Mouse (Mus musculus): ENCODE data around the gene Skap2.

Gene Skap2

DNA sequence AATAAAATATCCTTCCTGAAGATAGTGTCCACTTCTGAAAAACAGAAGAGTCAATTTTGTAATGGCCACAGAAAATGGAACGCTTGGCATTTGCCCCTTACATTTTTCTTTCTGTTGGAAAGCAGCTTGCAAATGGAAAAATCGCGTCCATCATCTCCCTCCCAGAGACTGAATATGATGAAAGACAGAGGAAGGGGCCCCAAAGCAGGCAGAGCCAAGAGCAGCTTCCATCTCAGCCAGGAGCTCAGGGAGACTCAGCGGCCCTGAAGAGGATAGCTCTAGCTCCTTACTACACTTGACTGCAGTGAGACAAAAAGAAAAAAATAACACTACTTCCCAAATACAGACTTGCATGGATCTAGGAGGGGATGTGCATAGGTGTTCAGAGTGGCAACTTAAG lies 122.5 kb downstream of the Skap2 start:
- DNase-seq (ENCODE audit: low spot score) = no peak

DNA sequence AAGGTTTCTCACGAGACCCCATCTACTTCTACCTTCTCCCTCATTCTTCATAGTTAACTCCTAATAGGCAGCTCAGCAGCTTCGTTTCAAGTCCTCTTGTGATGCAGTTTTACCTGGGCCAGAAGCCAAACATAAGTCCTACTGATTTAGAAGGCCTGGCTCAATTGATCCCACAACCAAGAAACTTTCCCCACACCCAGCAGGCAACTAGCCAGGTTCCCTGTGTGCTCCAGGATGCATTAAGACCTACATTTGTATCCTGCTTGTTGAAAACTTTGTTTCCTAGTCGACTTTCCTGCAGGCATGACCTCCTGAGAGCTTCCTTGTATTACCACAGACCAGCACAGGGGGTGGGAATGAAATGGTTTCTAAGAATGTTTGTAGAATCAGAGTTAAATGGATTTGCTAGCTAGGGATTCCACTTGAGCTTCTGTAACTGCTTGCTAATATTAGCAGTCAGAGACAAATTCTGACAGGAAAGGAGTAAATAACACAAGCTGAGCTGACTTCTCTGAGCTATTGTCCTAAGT lies 125.4 kb downstream of the Skap2 start:
- DNase-seq (ENCODE audit: low spot score) = no peak

DNA sequence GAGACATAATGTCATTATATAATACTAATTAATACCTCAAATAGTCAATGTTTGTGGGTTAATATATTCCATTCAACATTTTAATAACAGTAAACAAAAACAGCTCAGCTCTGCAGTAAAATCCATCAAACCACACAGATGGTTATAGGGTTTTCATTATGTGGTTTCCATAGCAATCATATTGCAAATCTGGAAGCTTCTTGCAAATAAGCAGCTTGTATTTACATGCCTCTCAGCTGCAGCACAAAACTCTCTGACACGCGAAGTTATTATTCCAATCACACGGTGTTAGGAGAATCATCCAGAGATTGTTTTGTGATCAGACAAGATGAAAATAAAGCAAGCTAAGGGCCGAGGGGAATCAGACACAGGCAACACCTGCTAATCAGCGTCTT lies 129.5 kb downstream of the Skap2 start:
- no peak for DNase-seq (ENCODE audit: low spot score)

DNA sequence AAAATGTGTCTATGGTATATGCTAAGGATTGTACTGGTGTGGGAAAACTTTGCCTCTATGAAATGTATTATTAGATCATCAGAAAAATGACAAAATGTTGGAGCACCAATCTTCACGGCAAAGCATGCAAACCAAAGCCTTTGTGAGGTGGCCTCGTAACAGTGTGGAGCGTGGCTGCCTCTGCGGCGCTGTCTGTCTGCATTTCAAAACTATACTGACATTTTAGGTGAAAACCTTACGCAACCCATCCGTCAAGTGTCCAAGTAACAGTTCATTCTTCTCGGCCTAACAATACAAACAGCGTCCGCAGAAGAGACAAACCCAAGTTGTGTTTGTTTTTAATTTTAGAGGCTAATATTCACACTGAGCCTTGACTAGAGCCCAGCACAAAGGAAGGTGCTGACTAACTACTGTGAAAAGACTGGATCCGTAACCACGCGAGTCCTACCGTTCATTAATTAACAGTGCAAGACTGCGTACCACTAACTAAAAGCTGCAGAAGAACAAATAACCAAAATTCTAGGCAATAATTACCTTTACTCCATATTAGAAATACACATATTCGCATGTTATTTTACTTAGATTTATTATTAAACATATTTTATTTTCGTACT lies 130.0 kb downstream of the Skap2 start:
- DNase-seq (ENCODE audit: low spot score) = no peak

DNA sequence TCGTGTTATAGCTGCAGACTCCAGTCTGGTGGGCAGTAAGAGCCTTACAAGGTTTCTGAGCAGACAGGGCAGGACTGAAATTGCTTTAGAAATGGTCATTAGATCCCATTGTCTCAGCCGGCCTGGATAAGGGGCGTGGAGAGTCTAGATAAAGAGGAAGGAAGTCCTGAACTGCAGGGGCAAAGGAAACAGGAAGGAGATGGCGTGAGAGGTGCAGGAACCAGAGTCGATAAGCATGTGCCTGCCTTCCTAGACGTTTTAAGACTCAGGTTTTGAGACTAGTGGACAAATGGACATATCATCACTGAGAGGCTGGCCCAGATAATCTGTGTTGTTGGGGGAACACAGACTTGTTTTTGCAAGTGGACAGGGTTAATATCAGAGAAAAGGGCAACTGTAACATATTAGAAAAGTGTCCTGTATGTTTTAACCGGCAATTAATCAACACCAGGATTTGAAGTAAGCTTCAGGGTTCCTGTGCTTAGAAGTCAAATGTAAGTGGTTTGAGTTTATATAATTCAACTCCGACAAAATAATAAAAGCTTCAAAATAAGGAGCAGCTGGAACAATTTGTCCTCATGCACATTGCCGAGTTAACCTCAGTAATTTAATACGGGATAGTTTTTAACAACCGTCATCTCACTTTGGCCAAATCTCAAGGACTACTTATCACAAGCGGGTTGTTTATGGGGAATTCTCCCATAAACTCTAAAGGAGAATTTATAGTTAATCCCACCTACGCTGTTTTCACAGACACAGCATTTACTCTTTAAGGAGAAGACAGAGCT lies 131.0 kb downstream of the Skap2 start:
- no peak for DNase-seq (ENCODE audit: low spot score)

DNA sequence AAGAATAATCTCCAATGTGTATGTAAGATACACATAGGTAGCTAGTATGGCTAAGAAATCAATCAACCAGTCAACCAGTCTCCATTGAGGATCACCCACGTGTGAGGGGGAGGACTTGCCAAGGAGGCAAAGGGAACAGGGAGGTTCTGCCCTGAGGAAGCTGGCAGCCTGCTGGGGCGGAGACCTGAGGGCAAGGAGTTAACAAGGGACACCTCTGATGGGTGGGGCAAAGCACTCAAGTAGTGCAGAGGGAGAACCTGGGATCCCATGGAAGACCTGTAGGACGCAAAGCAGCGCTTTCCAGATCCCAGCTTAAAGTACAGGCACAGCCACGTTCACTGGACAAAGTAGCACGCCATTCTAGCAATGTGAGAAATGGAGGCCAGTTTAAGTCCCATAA lies 131.6 kb downstream of the Skap2 start:
- DNase-seq (ENCODE audit: low spot score) = no peak

DNA sequence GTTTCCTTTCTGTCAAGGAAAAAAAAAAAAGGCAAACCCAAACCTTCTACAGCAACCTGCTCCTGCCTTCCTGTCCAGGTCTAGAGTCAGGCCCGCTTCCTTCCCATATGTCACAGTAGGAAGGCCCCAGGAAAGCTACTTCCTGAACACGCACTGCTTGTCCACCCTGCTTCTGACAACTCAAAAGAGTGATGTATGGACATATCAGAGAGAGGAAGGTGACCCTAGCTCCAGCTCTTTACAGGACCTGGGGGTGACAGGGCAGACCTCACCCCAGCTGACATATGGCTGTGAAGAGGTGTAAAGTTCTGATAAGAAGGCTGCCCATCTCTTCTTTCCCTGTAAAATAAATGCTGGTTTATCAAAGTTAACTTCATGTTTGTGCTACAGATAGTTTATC lies 133.8 kb downstream of the Skap2 start:
- DNase-seq (ENCODE audit: low spot score) = no peak

DNA sequence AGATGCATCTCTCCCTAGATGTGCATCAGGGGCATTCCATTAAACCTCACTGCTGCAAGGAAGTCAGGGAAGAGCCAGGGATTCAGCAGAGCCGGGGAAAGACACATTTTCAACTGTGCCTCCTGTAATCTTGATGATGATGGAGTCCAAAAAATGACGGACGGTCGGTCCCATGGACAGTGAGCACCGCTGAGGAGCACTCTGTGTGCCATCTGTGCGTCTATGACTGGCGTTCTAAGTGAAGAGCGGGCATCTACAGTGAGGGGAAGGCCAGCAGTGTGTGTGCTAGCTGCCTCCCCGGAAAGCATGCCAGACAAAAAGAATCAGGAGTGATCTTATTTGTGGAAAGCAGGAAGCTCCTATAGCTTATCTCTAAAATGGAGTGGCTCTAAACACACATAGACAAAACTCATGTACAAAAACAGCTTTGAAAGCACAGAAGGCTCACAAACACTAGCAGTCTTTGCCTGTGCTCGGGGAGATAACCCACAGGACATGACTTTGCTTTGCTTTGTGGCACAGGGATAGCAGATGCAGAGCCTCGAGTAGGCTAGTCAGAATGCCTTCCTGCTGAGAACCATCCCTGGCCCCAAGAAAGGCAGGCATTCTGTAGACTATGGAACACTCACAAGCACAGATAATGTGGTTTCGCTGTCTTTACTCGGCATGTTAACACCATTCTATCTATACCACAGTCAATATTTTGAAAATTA lies 135.4 kb downstream of the Skap2 start:
- no peak for DNase-seq (ENCODE audit: low spot score)

DNA sequence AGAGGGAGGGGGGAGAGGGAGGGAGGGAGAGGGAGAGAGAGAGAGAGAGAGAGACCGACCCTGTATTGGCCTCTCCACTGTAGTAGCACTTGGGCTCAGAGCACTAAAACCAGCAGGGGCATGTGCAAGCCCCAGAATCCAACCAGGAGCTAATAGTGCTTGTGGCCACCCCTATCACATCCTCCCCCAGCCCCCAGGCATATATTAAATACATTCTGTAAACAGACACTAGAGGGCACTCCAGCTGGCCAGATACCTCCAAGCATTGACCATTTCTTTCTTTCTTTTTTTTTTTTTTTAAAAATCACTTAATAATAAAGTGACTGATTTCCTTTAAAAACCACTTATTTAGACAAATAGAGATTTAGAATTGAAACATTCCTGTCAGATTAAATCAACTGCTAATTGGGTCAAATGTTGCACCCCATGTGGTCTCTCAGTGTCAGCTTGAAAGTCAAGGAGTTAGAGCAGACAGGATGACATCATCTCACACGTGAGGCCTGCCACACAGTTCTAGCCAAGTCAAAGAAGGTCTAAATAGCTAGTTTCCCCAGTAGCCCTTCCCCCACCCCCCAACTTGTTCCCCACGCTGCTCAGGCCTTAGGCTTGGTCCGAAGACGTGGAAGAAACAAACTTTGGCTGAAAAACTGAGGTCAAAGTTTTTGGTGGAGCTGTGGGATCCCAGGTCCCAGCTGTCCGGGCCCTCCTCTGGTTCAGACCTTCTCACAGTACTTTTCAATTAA lies 136.3 kb downstream of the Skap2 start:
- no peak for DNase-seq (ENCODE audit: low spot score)

DNA sequence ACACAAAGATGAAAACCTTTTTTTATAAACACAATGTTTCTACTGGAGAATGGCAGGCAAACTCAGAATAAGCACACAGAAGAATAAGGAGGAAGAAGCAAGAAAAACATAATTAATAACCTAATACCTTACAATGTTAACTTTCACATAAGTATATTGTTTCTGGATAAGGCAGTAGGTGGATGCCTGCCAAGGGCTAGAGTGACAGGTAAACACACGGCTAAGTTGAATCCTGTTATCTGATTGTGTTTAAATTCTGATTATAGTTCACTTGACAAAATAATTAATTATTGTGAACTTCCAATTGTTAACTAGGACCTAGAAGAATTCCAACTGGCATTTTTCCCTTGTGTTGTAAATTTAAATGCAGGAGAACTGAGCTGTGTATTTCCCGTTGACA lies 138.3 kb downstream of the Skap2 start:
- no peak for DNase-seq (ENCODE audit: low spot score)

DNA sequence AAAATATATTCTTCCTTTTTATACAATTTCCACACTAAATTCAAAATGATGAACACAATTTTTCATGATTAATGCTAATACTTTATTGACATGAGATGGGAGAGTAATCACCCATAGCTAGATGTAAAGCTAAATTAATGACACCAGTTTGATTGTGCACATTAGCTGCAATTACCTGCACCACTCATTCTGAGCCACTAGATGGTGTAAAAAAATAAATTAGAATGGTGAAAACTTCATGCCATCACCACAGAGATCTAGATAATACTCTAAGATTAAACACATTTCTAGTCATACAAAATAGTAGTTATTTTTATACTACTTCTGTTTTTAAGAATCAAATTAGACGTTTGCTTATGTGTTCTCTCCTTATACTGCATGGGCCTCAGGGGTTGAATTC lies 141.2 kb downstream of the Skap2 start:
- DNase-seq (ENCODE audit: low spot score) = no peak

DNA sequence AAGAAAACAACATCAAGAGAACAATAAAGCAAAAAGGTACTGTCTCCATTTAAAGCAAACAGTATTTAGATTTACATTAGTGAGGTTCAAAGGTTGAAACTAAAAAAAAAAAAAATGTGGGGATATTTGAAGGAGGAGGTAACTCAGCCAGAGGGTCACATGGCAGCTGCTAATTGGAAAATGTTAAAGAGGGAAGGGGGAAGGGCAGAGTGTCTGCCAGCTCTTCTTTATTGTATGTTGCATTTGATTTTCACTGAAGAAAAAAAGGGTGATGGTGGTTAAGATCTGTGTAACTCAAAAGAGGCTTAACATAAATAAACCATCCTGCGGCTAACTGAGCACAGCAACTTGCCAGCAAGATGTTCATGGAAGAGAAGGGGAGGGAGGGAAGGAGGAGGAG lies 142.1 kb downstream of the Skap2 start:
- DNase-seq (ENCODE audit: low spot score) = no peak

DNA sequence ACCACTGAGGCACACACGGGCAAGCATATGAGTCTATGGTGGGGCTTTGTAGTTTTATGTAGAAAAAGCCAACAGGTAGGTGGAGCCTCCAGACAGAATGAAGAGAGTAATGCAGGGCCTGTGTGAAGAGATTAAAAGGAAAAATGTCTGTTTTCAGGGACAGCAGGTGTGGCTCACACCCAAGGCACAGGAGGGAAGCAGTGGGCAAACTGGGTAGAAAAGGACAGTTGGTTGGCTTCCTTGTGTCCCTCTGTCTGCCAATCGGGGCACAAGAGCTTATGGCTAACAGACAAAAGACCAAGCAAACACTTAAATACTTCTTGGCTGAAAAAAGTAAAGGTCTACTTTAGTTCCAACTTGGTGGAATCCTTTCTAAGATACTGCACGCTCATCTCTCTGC lies 145.8 kb downstream of the Skap2 start:
- DNase-seq (ENCODE audit: low spot score) = no peak

DNA sequence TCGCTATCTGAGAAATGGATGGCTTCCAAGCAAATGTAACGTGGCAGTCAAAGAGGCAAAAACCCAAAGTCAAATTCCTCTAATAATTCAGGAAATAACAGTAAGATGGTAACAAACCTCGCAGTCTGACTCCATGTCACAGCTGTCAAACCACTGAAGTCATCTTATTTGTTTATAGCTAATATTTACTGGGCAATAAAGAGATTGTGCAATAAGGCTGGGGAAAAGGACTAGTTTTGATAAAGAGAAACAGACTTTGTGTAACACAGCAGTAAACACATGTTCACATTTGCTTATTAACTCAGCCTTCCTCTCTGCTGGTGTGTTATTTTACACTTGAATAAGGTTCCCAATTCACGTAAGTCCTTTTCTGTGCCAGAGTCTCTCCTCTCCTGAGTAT lies 148.8 kb downstream of the Skap2 start:
- no peak for DNase-seq (ENCODE audit: low spot score)

DNA sequence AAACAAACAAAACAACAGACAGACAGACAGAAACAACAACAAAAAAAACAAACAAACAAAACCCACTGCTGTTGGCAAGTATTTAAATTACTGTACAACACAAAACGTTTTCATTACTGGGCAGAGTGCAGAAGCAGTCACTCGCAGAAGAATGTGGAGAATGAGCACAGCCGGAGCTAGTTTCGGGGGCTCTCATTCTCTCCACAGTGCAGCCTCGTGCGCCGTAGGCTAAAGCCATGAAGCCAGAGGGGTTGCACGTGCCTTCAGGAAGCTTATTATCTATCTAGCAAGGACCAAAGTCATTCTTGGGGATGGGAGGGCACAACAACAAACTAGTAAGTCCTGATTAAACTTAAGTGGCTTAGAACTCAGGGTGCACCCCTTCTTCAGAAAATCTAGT lies 152.0 kb downstream of the Skap2 start:
- DNase-seq (ENCODE audit: low spot score) = no peak

DNA sequence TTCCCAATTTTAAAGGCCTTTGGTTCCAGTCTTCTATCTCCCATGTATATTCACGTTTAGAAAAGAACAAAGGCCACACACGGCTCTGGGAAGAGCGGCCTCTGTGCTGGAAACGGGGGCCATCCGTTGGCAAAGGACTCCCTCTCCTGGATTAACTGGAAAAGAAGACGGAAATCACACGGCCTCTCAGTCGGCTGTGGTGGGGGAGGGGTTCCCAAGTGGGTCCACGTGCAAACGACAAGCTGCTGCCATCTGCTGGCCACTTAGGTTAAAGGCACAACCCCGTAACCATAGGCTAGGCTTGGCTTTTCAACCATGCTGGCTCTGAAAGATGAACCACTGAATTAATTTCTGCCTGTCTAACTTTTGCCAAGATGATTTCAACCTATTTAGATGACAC lies 154.5 kb downstream of the Skap2 start:
- peak; percentile 98 for DNase-seq (ENCODE audit: low spot score)

DNA sequence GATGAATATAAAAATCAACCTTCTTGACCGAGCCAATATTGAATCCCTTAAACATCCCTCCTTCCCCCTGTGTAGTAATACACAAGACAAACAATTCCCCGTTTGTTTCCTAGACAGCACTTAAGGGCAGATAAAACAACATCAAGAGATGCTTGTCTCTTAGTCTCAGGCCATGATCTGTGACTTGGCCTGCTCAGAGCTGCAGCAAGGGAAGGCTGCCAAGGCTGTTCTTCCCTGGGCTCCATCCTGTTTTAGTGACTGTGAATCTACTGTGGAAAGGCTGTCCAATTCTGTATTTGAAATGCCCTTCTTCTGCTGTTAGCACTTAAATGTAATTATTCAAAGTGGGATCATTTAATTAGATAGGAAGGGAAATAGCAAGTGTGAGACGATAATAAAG lies 159.1 kb downstream of the Skap2 start:
- DNase-seq (ENCODE audit: low spot score) = no peak

DNA sequence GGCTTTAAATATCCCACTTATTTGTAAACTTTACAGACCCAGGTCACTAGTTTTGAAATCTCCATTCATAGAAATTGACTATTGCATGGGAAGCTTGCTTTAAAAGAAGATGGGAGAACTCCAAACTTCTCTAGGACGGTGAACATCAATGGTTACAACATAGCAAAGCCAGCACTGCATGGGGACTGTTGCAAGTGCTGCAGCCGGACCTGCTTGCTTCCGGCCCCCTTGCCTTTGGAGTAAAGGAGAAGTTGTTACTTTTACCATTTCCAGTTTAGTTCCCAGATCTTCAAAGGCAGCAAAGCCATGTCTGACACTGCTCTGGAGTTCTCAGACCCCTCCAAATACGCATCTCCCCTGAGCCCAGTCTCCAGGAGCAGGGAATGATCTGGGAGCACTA lies 159.7 kb downstream of the Skap2 start:
- DNase-seq (ENCODE audit: low spot score) = no peak

DNA sequence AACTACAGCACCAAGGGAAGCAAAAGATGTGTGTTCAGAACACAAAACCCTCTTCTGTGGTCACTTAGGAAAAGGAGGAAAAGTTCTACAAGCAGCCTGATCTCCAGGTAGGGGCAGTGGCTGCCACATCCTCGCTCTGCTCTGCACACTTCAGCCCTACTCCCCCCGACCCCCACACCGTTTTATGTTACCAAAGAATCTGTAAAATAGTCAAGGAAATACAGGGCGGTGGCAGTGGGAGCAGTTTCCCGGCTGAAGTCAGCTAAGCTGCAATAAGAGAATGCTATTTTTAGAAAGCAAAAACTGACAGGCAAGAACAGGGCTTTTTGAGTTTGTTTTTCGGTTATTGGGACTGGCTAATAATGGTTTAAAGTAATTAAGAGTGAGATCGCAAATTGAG lies 160.8 kb downstream of the Skap2 start:
- DNase-seq (ENCODE audit: low spot score) = no peak

DNA sequence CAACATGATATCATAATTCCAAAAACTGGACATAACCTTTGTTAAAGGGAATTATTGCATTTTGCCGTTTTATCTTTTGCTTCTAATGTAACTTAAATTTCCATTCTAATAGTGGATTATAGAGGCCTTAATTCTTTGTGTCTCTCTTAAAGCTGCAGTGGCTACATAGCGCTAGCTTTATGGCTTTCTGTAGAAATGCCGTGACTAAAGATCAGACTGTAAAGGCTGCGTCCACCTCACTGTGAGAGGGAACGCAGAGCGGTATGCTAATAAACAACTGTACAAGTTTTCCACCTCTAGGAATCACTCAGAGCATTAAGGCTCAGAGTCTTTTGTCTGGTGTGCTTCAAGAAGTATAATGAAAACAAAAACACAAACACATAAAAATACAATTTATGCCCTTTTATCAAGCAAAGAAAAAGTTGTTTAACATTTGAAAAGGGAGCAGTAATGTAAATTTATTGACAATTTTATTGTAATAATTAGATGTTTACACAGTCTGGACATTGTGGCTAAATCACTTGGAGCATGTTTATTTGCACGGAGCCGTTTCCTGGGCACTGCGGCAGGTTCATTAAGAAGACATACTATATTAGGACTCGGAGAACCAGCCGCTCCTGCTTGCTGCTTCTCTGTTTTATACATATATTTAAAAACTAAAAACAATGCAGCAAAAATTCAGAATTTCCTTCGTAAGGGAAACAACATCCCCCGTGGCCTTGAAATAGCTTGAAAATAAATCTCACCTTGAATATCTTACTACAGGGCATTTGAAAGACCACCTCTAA lies 162.1 kb downstream of the Skap2 start:
- DNase-seq (ENCODE audit: low spot score) = no peak

DNA sequence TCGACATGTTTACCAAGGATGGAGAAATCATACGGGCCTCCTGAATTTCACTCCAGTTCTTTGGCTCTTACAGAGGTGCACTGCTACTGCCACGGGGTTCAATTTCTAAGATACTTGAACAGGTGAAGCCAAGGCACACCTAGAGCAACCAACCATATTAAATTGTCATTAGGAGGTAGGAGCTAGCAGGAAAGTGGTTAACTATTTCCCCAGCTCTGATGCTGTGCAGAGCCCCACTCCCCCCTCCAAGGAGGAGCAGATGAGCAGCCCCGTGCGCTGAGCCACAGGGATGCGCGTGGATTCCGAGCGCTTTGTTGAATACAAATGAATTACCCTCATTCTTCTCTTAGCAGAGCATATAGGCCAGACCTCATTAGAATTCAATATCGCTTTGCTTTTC lies 162.8 kb downstream of the Skap2 start:
- DNase-seq (ENCODE audit: low spot score) = no peak

DNA sequence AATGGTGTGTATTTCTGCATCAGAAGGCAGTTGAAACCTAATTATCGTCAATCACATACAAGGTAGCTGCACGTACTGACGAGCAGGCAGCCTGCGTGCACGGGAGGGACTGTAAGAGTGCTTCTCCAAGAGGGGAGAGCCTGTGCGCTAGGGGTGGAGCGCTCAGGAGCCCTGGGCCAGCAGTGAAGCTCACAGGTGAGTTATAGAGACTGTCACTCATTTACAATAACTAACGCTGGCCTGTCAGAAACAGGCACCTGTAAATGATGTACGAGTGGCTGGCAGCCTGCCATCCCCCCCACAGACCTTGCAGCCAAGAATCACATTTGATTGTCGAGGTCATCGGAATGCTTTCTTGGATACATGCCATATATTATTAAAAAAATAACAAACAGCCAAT lies 168.2 kb downstream of the Skap2 start:
- DNase-seq (ENCODE audit: low spot score) = no peak

All from urinary bladder, postnatal 25 days (tissue).